Mouse (Mus musculus) midbrain, embryonic 14.5 days (tissue): ENCODE measurements at regions not wholly inside any gene's neighbourhood (a gene's known extent, or its start where the extent isn't known, plus 50 kb on each side); places are given as distances from the start of the nearest gene placed in this dataset.

ENCODE experiments used
- ATAC-seq: fragments of 200-750 bp; cut with Nextera tagmentation; 2 replicates; pipeline ENCODE4 v1.8.0; 2017; ENCODE audit warnings: moderate number of reproducible peaks, moderate library complexity; ENCODE audit not compliant: low FRiP score, low TSS enrichment
- DNase-seq: peaks from one replicate; pipeline ENCODE4 v3.0.0-alpha.2; 2015
- H3K27ac ChIP-seq: fragments of 300-500 bp; sonication (generic); replicated peaks from 2 replicates; pipeline ENCODE4 v1.5.1; 2014; ENCODE audit warnings: mild to moderate bottlenecking, low read depth, low read length, moderate library complexity
- H3K27me3 ChIP-seq: fragments of 300-500 bp; sonication (generic); 2 replicates; pipeline ENCODE4 v1.6.1; 2014; ENCODE audit warnings: low read length, control low read depth, mixed read lengths; ENCODE audit not compliant: control insufficient read depth, insufficient read depth
- H3K36me3 ChIP-seq: fragments of 300-500 bp; sonication (generic); 2 replicates; pipeline ENCODE4 v1.6.1; 2014; ENCODE audit warnings: low read length, control low read depth; ENCODE audit not compliant: control insufficient read depth, insufficient read depth
- H3K4me1 ChIP-seq: fragments of 300-500 bp; sonication (generic); 2 replicates; pipeline ENCODE4 v1.6.1; 2014; ENCODE audit warnings: mild to moderate bottlenecking, antibody characterized with exemption, low read length, control low read depth; ENCODE audit not compliant: control insufficient read depth, insufficient read depth
- H3K4me2 ChIP-seq: fragments of 300-500 bp; sonication (generic); 2 replicates; pipeline ENCODE4 v1.6.1; 2014; ENCODE audit warnings: mild to moderate bottlenecking, low read length, moderate library complexity
- H3K4me3 ChIP-seq: fragments of 300-500 bp; sonication (generic); replicated peaks from 2 replicates; pipeline ENCODE4 v1.5.1; 2014; ENCODE audit warnings: low read depth, low read length
- H3K9ac ChIP-seq: fragments of 300-500 bp; sonication (generic); replicated peaks from 2 replicates; pipeline ENCODE4 v1.6.1; 2014; ENCODE audit warnings: mild to moderate bottlenecking, low read length, moderate library complexity
- H3K9me3 ChIP-seq: fragments of 300-500 bp; sonication (generic); 2 replicates; pipeline ENCODE4 v1.6.1; 2016; ENCODE audit warnings: low read length, control low read depth, mixed read lengths; ENCODE audit not compliant: control insufficient read depth
- WGBS: fragments of 180-500 bp; shearing (Covaris S2); extraction: QIAGEN DNeasy Blood & Tissue Kit; methylation state at CpG from one replicate; pipeline ENCODE4 v1.1.7; 2014; 5-methylcytosine and 5-hydroxymethylcytosine counted together

DNA sequence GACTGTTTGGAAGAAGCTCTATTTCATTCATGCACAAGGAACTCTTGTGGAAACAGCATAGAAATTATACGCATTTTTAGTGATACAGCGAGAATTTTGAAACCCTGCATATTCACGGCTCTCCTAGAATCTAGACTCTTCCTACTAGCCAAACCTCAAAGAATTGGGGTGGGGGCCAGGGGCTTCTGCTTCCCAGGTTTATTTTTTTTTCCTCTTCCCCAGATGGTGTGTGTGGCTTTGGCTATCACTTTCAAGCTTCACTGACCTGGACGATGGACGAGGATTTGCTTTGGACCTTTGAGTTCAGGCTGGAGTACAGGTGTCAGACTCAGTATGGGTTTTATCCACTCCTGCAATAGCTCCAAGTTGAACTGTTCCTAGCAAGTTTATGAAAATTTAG lies 457.7 kb downstream of the Gm16223 start:
- H3K27me3 ChIP-seq: no peaks in the 10 kb centered on the region
- no peak for DNase-seq

DNA sequence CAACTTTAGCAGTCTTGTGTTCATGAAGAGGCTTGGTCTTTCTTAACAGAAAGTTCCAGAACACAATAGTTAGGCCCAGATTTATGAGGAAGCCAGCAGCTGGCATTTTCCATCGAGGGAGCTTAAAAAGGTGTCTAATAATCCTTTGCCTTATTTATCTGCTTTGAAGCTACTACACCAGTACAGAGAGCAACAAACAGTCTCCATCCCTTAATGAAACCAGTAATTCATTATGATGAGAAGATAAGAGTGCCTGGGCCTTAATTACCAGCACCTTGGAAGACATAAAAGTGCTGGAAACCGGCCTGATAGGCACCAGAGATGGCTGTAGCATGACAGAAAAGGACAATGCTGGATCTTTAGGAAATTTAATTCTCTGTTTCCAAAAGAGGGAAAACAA lies 492.8 kb downstream of the Gm16223 start:
- WGBS: 64% methylated on average over 2 of the region's 2 CpGs
- H3K4me3 ChIP-seq: no peak overlapping the region
- no peak overlapping the region for H3K4me2 ChIP-seq
- H3K9me3 ChIP-seq: no peaks in the 10 kb centered on the region
- DNase-seq (no peak), ATAC-seq (no peak)
- no peaks in the 10 kb centered on the region for H3K27me3 ChIP-seq
- H3K9ac ChIP-seq: no peak overlapping the region
- H3K36me3 ChIP-seq: no peaks in the 10 kb centered on the region
- no peak overlapping the region for H3K27ac ChIP-seq
- no peaks in the 10 kb centered on the region for H3K4me1 ChIP-seq

More for the DNA sequence above, 457.7 kb downstream of the Gm16223 start:
- Histone ChIP-seq H3K27ac (no peak overlapping the region), H3K4me2 (no peak overlapping the region), H3K36me3 (no peaks in the 10 kb centered on the region), H3K9ac (no peak overlapping the region), H3K4me1 (no peaks in the 10 kb centered on the region), H3K9me3 (no peaks in the 10 kb centered on the region), H3K4me3 (no peak overlapping the region)
- WGBS: 70% methylated on average over 5 of the region's 5 CpGs
- ATAC-seq: no peak

DNA sequence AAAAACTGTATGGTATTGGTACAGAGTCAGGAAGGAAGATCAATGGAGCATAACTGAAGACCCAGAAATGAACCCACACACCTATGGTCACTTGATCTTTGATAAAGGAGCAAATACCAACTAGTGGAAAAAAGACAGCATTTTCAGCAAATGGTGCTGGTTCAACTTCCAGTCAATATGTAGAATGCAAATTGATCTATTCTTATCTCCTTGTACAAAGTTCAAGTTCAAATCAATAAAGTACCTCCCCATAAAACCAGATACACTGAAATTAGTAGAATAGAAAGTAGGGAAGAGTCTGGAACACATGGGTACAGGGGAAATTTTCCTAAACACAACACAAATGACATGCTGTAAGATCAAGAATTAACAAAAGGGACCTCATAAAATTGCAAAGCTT lies 495.6 kb downstream of the Gm16223 start:
- Histone ChIP-seq H3K27me3 (no peaks in the 10 kb centered on the region), H3K4me1 (no peaks in the 10 kb centered on the region), H3K36me3 (no peaks in the 10 kb centered on the region), H3K4me2 (no peak overlapping the region), H3K9me3 (no peaks in the 10 kb centered on the region), H3K9ac (no peak overlapping the region), H3K4me3 (no peak overlapping the region), H3K27ac (no peak overlapping the region)
- DNase-seq (no peak), ATAC-seq (no peak)

DNA sequence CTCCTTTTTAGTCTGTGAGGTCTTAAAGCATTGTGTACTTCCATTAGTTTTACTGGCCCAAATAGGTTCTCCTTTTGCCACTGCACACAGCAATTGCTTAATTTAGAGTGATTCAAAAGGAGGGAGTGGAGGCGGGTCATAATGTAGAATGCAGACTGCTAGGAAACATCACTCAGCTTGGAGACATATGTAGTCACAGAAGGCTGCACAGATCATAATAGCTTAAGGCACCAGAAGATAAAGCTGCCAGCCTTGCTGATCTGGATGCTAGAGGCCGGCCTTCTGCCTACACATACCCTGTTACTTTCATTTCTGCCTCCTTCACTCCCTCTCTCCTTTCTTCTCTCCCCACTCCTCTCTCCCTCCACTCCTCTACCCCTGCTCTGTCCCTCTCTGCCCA lies 508.2 kb downstream of the Gm16223 start:
- Histone ChIP-seq H3K27me3 (no peaks in the 10 kb centered on the region), H3K9ac (no peak overlapping the region), H3K36me3 (no peaks in the 10 kb centered on the region), H3K27ac (no peak overlapping the region), H3K9me3 (no peaks in the 10 kb centered on the region), H3K4me3 (no peak overlapping the region), H3K4me1 (no peaks in the 10 kb centered on the region), H3K4me2 (no peak overlapping the region)
- no peak for DNase-seq
- no peak for ATAC-seq
- WGBS: 74% methylated on average over 2 of the region's 2 CpGs

DNA sequence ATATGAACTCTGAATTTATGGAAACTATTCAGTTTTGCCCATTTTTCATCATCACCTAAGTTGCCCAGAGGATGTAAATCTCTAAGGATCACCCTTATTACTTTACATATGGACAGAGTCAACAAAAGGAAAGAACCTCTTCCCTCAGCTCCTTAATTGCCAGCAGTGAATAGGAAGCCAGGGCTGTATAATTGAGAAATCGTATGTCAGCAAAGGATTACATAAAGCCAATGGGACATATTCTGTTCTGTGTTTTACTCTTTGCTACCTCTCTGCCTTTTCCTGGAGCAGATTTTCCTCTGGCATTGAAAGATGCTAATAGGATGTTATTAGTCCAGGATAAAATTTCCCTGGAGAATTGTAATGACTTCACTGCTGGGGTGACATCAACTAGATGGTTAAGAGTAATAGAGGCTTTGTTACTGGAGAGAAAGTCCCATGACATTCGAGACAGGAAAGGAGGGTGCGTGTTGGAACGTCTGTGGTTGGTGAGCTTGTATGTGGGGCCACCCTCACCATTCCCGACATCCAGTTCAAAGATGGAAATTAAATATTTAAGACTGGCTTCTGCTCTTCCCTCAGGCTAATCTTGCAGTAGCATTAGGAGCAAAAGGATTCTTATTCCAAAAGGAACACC lies 510.6 kb downstream of the Gm16223 start:
- ATAC-seq (peak; percentile 88), DNase-seq (peak; percentile 57)
- no peaks in the 10 kb centered on the region for H3K4me1 ChIP-seq
- no peak overlapping the region for H3K4me3 ChIP-seq
- no peak overlapping the region for H3K27ac ChIP-seq
- H3K9ac ChIP-seq: no peak overlapping the region
- 43% methylated on average over 5 of the region's 5 CpGs for WGBS
- H3K9me3 ChIP-seq: no peaks in the 10 kb centered on the region
- H3K27me3 ChIP-seq: no peaks in the 10 kb centered on the region
- H3K36me3 ChIP-seq: no peaks in the 10 kb centered on the region
- no peak overlapping the region for H3K4me2 ChIP-seq

DNA sequence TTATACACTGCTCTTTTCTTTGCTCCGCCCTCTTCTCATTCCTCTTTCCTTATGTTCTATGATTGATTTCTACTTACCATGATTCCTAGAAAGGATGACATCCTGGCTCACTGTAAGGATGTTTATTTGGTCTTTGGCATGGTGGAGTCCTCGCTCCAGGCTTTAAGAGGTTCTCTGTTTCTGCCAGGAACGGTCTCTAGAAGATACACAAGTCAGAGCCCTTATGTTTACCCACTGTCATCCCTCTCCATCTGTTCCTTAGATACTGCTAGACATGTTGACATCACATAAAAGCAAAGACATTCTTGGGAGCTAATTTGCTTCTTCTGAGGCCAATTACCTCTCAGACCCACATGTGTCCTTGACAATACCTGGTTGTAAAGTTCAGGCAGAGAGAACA lies 552.9 kb downstream of the Gm16223 start:
- Histone ChIP-seq H3K4me1 (no peaks in the 10 kb centered on the region), H3K27ac (no peak overlapping the region), H3K4me3 (no peak overlapping the region), H3K9ac (no peak overlapping the region), H3K4me2 (no peak overlapping the region), H3K36me3 (no peaks in the 10 kb centered on the region), H3K27me3 (no peaks in the 10 kb centered on the region), H3K9me3 (no peaks in the 10 kb centered on the region)
- 75% methylated on average over 3 of the region's 3 CpGs for WGBS
- ATAC-seq: no peak
- DNase-seq: no peak

DNA sequence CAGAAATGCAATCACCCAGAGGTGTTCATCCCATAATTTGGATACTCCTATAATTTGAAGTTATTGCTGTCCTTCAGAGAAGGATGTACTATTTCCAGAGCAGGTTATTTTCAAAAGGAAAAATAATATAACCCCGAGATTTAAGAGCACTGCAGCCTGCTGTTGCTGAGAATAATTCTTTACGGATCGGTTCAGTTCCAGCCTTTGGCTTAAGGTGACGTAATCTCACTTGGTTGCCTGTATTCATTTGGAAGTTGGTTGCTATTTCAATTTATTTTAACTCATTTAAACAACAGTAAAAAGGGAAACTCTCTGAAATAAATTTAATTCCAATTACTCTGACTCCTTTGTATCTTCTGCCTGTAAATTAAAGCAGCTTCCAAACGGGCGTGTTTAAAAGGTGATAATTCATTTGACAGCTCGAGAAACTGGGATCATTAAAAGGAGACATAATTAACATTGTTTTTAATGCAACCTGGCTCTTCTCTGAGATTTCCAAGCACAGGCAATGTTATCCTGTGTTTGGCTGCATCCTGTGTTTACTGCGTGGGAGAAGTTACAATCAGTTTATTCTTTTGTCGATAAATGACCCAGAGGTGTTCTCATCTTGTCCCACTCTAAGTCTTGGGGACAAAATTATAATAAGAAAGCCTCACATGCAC lies 568.5 kb downstream of the Gm16223 start:
- H3K4me2 ChIP-seq: no peak overlapping the region
- H3K4me3 ChIP-seq: no peak overlapping the region
- no peaks in the 10 kb centered on the region for H3K27me3 ChIP-seq
- ATAC-seq: no peak
- no peaks in the 10 kb centered on the region for H3K4me1 ChIP-seq
- no peak overlapping the region for H3K9ac ChIP-seq
- no peaks in the 10 kb centered on the region for H3K36me3 ChIP-seq
- no peak for DNase-seq
- WGBS: 85% methylated on average over 9 of the region's 9 CpGs
- H3K27ac ChIP-seq: no peak overlapping the region
- no peaks in the 10 kb centered on the region for H3K9me3 ChIP-seq

DNA sequence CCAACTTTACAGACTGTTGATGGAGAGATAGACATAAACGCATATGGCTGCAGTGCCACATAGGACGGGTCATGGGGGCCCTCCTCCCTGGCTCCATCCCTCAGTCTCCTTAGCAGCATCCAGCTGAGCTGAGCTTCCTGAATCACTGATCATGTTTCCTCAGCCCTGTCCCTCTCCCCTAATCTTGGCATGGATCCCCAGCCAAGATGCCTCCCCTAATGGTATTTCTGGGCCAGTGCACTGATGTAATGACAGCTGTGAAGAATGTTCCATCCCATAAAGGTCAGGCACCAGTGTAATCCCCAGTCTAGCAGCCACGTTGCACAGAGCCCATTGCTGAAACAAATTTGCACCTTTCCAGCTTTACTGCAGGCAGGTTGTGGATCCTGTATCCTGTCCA lies 576.5 kb upstream of the Cpeb2 start:
- Histone ChIP-seq H3K9me3 (no peaks in the 10 kb centered on the region), H3K4me2 (no peak overlapping the region), H3K27me3 (no peaks in the 10 kb centered on the region), H3K4me1 (no peaks in the 10 kb centered on the region), H3K36me3 (no peaks in the 10 kb centered on the region), H3K4me3 (no peak overlapping the region), H3K27ac (no peak overlapping the region), H3K9ac (no peak overlapping the region)
- ATAC-seq (no peak), DNase-seq (no peak)
- WGBS: 63% methylated on average over 3 of the region's 3 CpGs

DNA sequence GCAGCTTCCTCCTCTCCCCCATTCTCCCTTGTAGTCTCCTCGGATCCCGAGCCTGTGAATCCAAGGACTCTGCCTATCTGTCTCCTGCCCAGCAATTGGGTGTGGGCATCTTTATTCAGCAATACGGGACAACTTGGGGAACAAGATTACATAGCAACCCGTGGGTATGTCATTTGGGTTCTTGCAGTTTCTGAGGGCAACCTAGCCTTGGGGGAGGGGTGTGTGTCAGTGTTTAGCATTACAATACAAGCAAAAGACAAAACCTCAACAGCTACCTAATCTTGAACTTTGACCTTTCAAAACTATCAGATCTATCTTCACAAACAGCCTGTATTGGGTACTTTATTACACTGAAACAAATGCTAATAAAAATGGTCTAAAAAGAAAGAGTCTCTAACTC lies 573.0 kb upstream of the Cpeb2 start:
- 45% methylated on average over 4 of the region's 4 CpGs for WGBS
- H3K9me3 ChIP-seq: no peaks in the 10 kb centered on the region

More for the DNA sequence above, 573.0 kb upstream of the Cpeb2 start:
- no peak for ATAC-seq
- no peaks in the 10 kb centered on the region for H3K4me1 ChIP-seq
- no peaks in the 10 kb centered on the region for H3K36me3 ChIP-seq
- no peaks in the 10 kb centered on the region for H3K27me3 ChIP-seq
- no peak overlapping the region for H3K9ac ChIP-seq
- H3K4me2 ChIP-seq: no peak overlapping the region
- H3K27ac ChIP-seq: no peak overlapping the region
- no peak for DNase-seq
- no peak overlapping the region for H3K4me3 ChIP-seq
